Mouse (Mus musculus): Measurements from ENCODE around the gene Tas1r2. TPM values are rescaled to one million over a fixed set of nuclear protein-coding genes. Genes with fewer than 3 reads are reported as not detected.

Tas1r2 gene
- polyA plus RNA-seq, 1 experiment from 2014 or later = not detected

Small RNA genes within 50 kb of the gene (microRNA-seq; reads per million reads assigned to microRNA genes)
- not detected for gene Mir7020

Other genes starting within 250 kb of the Tas1r2 start
- gene Iffo2, start 123.0 kb upstream of the Tas1r2 start, polyA plus RNA-seq (2016; fragmentation: Nextera tagmentation; extraction: Ambion mirVana) = 3.3 and 3.5 TPM in 2 replicates
- not detected in 2 replicates for gene Gm21969, start 50.4 kb upstream of the Tas1r2 start, polyA plus RNA-seq (2016; fragmentation: Nextera tagmentation; extraction: Ambion mirVana)
- gene Aldh4a1, start 30.7 kb upstream of the Tas1r2 start, polyA plus RNA-seq (2016; fragmentation: Nextera tagmentation; extraction: Ambion mirVana) = 21.3 and 24.2 TPM in 2 replicates
- 1.3 and 1.8 TPM in 2 replicates for gene Pax7, start 180.0 kb downstream of the Tas1r2 start, polyA plus RNA-seq (2016; fragmentation: Nextera tagmentation; extraction: Ambion mirVana)

All from midbrain, embryonic 10.5 days (tissue).